Mouse (Mus musculus): Measurements from ENCODE around the gene Prss50.

GRCm38 (mm10) chr9:110825426-110825825 is 32.3 kb upstream of the Prss50 start:
- no peak for TF ChIP-seq ZC3H11A (IDR thresholded peaks at IDR 0.05; ENCODE audit: low read depth, low read length)
- no peak for TF ChIP-seq CTCF (conservative IDR thresholded peaks at IDR 0.05 in 1 of 2, IDR thresholded peaks at IDR 0.05 in 1 of 2; ENCODE audit: low read depth in 2 of 2, low read length in 2 of 2)
- no peak for TF ChIP-seq POLR2A (IDR thresholded peaks at IDR 0.05; ENCODE audit: low read depth, low read length)
- TF ChIP-seq SMC3 (IDR thresholded peaks at IDR 0.05; ENCODE audit: low read depth, low read length), result no peak
- no peak for TF ChIP-seq NRF1 (IDR thresholded peaks at IDR 0.05; ENCODE audit: low read depth, low read length)
- TF ChIP-seq USF2 (conservative IDR thresholded peaks at IDR 0.05; ENCODE audit: low read depth, low read length), result no peak
- no peak for TF ChIP-seq MYC (IDR thresholded peaks at IDR 0.05; ENCODE audit: low read depth, low read length)
- TF ChIP-seq SIN3A (IDR thresholded peaks at IDR 0.05; ENCODE audit: low read length), result no peak
- no peak for TF ChIP-seq ELF1 (IDR thresholded peaks at IDR 0.05; ENCODE audit: low read depth, low read length)
- TF ChIP-seq MAFK (IDR thresholded peaks at IDR 0.05; ENCODE audit: insufficient replicate concordance, low read length), result no peak
- no peak for TF ChIP-seq EP300 (IDR thresholded peaks at IDR 0.05; ENCODE audit: low read length)
- no peak for TF ChIP-seq POLR2AphosphoS2 (IDR thresholded peaks at IDR 0.05; ENCODE audit: low read depth, low read length)
- no peak for TF ChIP-seq TCF12 (IDR thresholded peaks at IDR 0.05; ENCODE audit: low read depth, low read length)
